Mouse (Mus musculus): ENCODE measurements around the gene Cenpu. TPM values are rescaled to one million over a fixed set of nuclear protein-coding genes. Genes with fewer than 3 reads are reported as not detected.

The Cenpu gene
- polyA plus RNA-seq, 1 experiment = not detected

DNA sequence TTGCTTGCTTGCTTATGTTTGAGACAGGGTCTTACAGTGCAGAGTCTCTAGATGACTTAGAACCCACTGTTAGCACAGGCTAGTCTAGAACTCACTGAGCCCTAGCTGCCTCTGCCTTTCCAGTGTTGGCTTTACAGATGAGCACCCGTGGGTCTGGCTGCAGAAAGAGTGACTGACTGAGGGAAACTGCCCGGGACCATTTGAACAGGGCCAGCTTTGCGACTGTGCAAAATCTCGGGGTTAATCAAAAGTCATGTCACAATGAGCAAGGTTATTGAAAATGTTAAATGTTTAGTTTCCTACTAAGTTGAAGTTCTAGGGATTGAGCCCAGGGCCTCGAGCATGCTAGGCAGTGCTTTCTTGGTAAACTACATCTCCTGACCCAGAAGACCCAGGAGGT, 6.0 kb upstream of the Cenpu start:
- Histone ChIP-seq H3K4me3 (ENCODE audit: insufficient read depth, low read depth, low read length) (no peak overlapping the region), H3K4me1 (ENCODE audit: control insufficient read depth, insufficient read depth, low read length) (no peaks in the 10 kb centered on the region), H3K27ac (ENCODE audit: insufficient read depth, low read depth, low read length) (no peak overlapping the region)
- no peak for TF ChIP-seq POLR2A (IDR thresholded peaks at IDR 0.05; ENCODE audit: insufficient read depth, low read depth, low read length)
- TF ChIP-seq CTCF (IDR thresholded peaks at IDR 0.05; ENCODE audit: insufficient read depth, low read depth, low read length) = no peak
- WGBS = 77% methylated on average over 5 of the region's 5 CpGs

GRCm38 (mm10) chr8:46546431-46547176, 5.2 kb upstream of the Cenpu start:
- H3K27ac ChIP-seq (ENCODE audit: insufficient read depth, low read depth, low read length) = no peak overlapping the region
- WGBS = 73% methylated on average over 11 of the region's 11 CpGs

DNA sequence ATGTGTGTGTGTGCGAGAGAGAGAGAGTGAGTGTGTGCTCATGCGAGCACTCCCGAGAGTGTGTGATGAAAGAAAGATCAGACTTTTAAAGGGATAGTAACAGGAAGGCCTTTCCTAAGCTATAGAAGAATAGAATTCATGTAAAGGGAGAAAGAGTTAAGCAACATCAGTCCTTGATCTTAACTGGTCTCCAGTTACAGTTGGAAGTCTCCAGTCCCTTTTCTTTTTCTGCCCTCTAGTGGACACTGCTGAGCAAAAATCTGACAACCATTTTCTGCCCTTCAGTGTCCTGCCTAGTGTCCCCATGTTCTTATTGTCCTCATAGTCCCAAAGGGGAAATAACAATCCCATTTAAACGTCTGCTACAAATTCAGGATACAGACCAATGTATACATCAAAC, 4.6 kb upstream of the Cenpu start:
- no peak overlapping the region for H3K27ac ChIP-seq (ENCODE audit: insufficient read depth, low read depth, low read length)
- WGBS = 46% methylated on average over 4 of the region's 4 CpGs
- no peak overlapping the region for H3K4me3 ChIP-seq (ENCODE audit: insufficient read depth, low read depth, low read length)
- TF ChIP-seq POLR2A (IDR thresholded peaks at IDR 0.05; ENCODE audit: insufficient read depth, low read depth, low read length) = no peak
- TF ChIP-seq CTCF (IDR thresholded peaks at IDR 0.05; ENCODE audit: insufficient read depth, low read depth, low read length) = no peak
- no peaks in the 10 kb centered on the region for H3K4me1 ChIP-seq (ENCODE audit: control insufficient read depth, insufficient read depth, low read length)

More at GRCm38 (mm10) chr8:46546431-46547176, 5.2 kb upstream of the Cenpu start:
- no peak for TF ChIP-seq CTCF (IDR thresholded peaks at IDR 0.05; ENCODE audit: insufficient read depth, low read depth, low read length)
- no peak for TF ChIP-seq POLR2A (IDR thresholded peaks at IDR 0.05; ENCODE audit: insufficient read depth, low read depth, low read length)
- no peak overlapping the region for H3K4me3 ChIP-seq (ENCODE audit: insufficient read depth, low read depth, low read length)
- H3K4me1 ChIP-seq (ENCODE audit: control insufficient read depth, insufficient read depth, low read length) = no peaks in the 10 kb centered on the region

DNA sequence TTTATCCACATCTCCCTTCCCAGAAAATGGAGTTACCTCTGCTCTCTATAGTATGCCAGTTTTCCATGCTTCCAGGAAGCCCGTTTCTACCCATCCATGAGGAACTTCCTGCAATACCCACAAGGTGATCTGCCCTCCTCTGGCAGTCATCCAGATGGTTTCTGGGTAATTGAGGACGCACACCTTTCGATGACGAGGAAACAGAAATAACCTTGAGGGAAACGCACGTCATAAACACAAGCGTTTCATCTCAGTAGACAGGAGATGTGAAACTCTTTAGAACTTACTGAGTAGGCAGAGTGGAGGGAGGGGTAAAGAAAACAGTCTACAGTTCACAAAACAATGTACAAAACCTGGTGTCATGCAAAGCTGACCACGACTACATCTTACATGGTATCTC, 1.8 kb upstream of the Cenpu start:
- no peak overlapping the region for H3K27ac ChIP-seq (ENCODE audit: insufficient read depth, low read depth, low read length)
- H3K4me3 ChIP-seq (ENCODE audit: insufficient read depth, low read depth, low read length) = no peak overlapping the region
- TF ChIP-seq CTCF (IDR thresholded peaks at IDR 0.05; ENCODE audit: insufficient read depth, low read depth, low read length) (no peak), POLR2A (IDR thresholded peaks at IDR 0.05; ENCODE audit: insufficient read depth, low read depth, low read length) (no peak)
- H3K4me1 ChIP-seq (ENCODE audit: control insufficient read depth, insufficient read depth, low read length) = no peaks in the 10 kb centered on the region
- WGBS = 83% methylated on average over 8 of the region's 8 CpGs

DNA sequence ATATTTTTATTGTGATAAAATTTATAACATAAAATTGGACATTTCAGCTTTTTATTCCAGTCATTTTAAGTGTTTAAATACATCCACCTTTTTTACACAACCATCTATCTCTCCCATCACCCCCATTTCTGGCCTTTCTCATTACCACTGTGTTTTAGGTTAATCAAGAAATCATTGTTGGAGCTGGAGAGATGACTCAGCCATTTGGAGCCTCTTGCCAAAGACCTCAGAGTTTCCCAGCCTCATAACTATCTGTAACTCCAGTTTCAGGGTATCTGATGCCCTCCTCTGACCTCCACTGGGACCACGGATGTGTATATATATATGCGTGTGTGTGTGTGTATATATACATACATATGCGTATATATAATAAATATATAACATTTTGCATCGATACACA, 799 bp upstream of the Cenpu start:
- H3K4me3 ChIP-seq (ENCODE audit: insufficient read depth, low read depth, low read length) = no peak overlapping the region
- no peaks in the 10 kb centered on the region for H3K4me1 ChIP-seq (ENCODE audit: control insufficient read depth, insufficient read depth, low read length)
- TF ChIP-seq POLR2A (IDR thresholded peaks at IDR 0.05; ENCODE audit: insufficient read depth, low read depth, low read length) (no peak), CTCF (IDR thresholded peaks at IDR 0.05; ENCODE audit: insufficient read depth, low read depth, low read length) (no peak)
- H3K27ac ChIP-seq (ENCODE audit: insufficient read depth, low read depth, low read length) = no peak overlapping the region
- WGBS = 45% methylated on average over 4 of the region's 4 CpGs

GRCm38 (mm10) chr8:46552441-46552765, 575 bp downstream of the Cenpu start:
- no peak for TF ChIP-seq POLR2A (IDR thresholded peaks at IDR 0.05; ENCODE audit: insufficient read depth, low read depth, low read length)
- no peak for TF ChIP-seq CTCF (IDR thresholded peaks at IDR 0.05; ENCODE audit: insufficient read depth, low read depth, low read length)
- WGBS = under 1% methylated on average over 10 of the region's 10 CpGs
- Histone ChIP-seq H3K4me1 (ENCODE audit: control insufficient read depth, insufficient read depth, low read length) (no peaks in the 10 kb centered on the region), H3K27ac (ENCODE audit: insufficient read depth, low read depth, low read length) (no peak overlapping the region), H3K4me3 (ENCODE audit: insufficient read depth, low read depth, low read length) (peak overlapping the region; percentile 83; the same call in 1 of the 2 replicates)

DNA sequence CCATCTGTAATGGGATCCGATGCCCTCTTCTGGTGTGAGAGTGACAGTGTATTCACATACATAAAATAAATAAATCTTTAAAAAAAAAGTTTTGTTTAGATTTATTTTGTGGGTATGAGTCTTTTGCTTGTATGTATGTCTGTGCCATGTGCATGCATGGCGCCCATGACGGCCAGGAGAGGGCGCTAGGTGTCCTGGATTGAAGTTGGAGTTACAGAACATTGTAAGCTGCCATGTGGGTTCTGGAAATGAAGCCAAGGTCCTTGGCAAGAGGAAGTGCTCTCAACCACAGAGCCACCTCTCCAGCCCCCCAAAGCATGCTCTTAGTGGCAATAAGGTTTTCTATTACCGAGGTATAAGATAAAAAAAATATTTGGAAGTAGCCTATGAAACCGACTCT, 7.6 kb downstream of the Cenpu start:
- TF ChIP-seq POLR2A (IDR thresholded peaks at IDR 0.05; ENCODE audit: insufficient read depth, low read depth, low read length) = no peak
- TF ChIP-seq CTCF (IDR thresholded peaks at IDR 0.05; ENCODE audit: insufficient read depth, low read depth, low read length) = no peak
- 82% methylated on average over 6 of the region's 6 CpGs for WGBS
- no peak overlapping the region for H3K4me3 ChIP-seq (ENCODE audit: insufficient read depth, low read depth, low read length)

GRCm38 (mm10) chr8:46562333-46562732, 10.5 kb downstream of the Cenpu start:
- H3K4me1 ChIP-seq (ENCODE audit: control insufficient read depth, insufficient read depth, low read length) = no peaks in the 10 kb centered on the region
- whole genome bisulfite sequencing = 91% methylated on average over 16 of the region's 16 CpGs
- H3K27ac ChIP-seq (ENCODE audit: insufficient read depth, low read depth, low read length) = no peak overlapping the region
- H3K4me3 ChIP-seq (ENCODE audit: insufficient read depth, low read depth, low read length) = no peak overlapping the region
- TF ChIP-seq POLR2A (IDR thresholded peaks at IDR 0.05; ENCODE audit: insufficient read depth, low read depth, low read length) = no peak
- no peak for TF ChIP-seq CTCF (IDR thresholded peaks at IDR 0.05; ENCODE audit: insufficient read depth, low read depth, low read length)

More for the DNA sequence above, 7.6 kb downstream of the Cenpu start:
- Histone ChIP-seq H3K27ac (ENCODE audit: insufficient read depth, low read depth, low read length) (no peak overlapping the region), H3K4me1 (ENCODE audit: control insufficient read depth, insufficient read depth, low read length) (no peaks in the 10 kb centered on the region)

DNA sequence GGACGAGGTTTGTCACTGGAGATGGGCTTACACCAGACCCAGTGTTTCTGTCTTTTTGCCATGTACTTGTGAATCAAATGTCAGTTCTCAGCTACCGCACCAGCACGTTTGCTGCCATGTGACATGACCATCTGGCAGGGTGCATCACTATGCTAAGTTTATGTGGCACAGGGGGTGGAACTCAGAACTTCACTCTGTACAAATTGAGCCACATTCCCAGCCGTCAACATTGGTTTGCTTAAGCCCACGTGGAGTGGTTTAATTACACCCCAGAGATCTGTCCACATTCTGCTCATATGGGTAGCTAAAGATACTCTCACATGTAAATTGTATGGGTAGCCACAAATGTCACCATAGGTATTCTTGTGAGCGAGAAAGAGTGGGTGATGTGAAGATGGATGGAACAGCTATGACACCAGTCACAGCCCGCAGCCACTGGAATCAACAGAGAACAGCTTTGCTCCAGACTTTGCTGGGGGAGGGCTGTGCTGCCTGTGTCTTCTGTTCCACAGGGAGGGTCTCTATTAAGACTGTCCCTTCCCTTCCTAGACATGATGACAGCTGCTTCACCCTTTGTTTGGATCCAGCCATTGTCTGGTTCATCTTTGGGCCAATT, 15.2 kb downstream of the Cenpu start:
- 63% methylated on average over 7 of the region's 7 CpGs for WGBS
- Histone ChIP-seq H3K4me1 (ENCODE audit: control insufficient read depth, insufficient read depth, low read length) (peaks cover 2% of the 10 kb centered on the region; the same call in 1 of the 2 replicates), H3K27ac (ENCODE audit: insufficient read depth, low read depth, low read length) (no peak overlapping the region), H3K4me3 (ENCODE audit: insufficient read depth, low read depth, low read length) (no peak overlapping the region)
- no peak for TF ChIP-seq POLR2A (IDR thresholded peaks at IDR 0.05; ENCODE audit: insufficient read depth, low read depth, low read length)
- TF ChIP-seq CTCF (IDR thresholded peaks at IDR 0.05; ENCODE audit: insufficient read depth, low read depth, low read length) = no peak
